24 mouse cellular contexts compared by ENCODE assay signal in the genomic region with DNA sequence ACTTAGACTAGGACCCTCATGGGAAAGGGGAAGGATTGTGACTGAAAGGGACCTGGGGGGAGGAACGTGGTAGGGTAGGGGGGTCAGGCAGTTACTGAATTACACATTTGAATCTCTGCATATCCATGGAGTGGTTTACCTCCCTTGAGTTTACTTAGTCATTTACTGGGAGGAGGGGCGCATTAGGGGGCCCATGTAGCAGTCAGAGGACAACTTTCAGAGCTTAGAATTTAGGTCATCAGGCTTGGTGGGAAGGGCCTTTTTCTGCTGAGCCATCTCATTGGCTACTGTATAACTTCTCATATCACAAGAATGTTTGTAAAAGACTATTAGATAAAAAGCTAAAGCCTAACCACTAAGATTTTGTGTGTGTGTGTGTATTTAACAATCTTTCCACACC. TPM values are rescaled to one million over a fixed set of nuclear protein-coding genes. Genes with fewer than 3 reads are reported as not detected.
DNase-seq lines count a peak whose midpoint lies in the region; ATAC-seq and TF ChIP-seq lines count a peak whose summit lies in the region.
"Had no signal": no experiment of that assay in that cellular context is flagged by ENCODE, and none has a peak within 500 bp of the region (broad histone marks: within the 10 kb centered on the region; RNA-seq: fewer than 3 reads in every experiment).

No protein-coding gene starts in this region.

- no peak for TF ChIP-seq POLR2A in MEL (IDR thresholded peaks at IDR 0.05; ENCODE audit: control insufficient read depth in 1 of 2, insufficient read depth in 1 of 2, low read depth in 1 of 2, low read length in 2 of 2, poor library complexity in 1 of 2)

- no peak overlapping the region for H3K27ac ChIP-seq in intestine, embryonic 15.5 days
- H3K27ac ChIP-seq in intestine, postnatal 0 days (ENCODE audit: low read depth, low read length) = no peak overlapping the region
- no peak overlapping the region for H3K27ac ChIP-seq in MEL (ENCODE audit: control insufficient read depth, low read depth, low read length)
- peak overlapping the region; percentile 44; the same call in 1 of the 2 replicates for H3K27ac ChIP-seq in stomach, embryonic 15.5 days
- H3K27ac ChIP-seq: embryonic facial prominence, embryonic 12.5 days; hindbrain, embryonic 12.5 days had no signal

- no peak overlapping the region for H3K9ac ChIP-seq in intestine, embryonic 15.5 days
- H3K9ac ChIP-seq in intestine, postnatal 0 days (ENCODE audit: low read depth, low read length) = no peak overlapping the region
- no peak overlapping the region for H3K9ac ChIP-seq in MEL (ENCODE audit: control insufficient read depth, low read depth, low read length, poor library complexity, severe bottlenecking)
- H3K9ac ChIP-seq in stomach, embryonic 15.5 days = no peak overlapping the region
- H3K9ac ChIP-seq: embryonic facial prominence, embryonic 12.5 days; hindbrain, embryonic 12.5 days had no signal

- DNase-seq in 3T3-L1 (ENCODE audit: low read depth, low spot score) (peak; percentile 18), MEL (ENCODE audit: low read depth, low spot score) (no peak)
- DNase-seq in urinary bladder, postnatal 25 days (ENCODE audit: low spot score) = no peak
- DNase-seq: adrenal gland, postnatal 10 days; B cell, adult 2 months; cerebellum, adult 11-12 months; cerebellum, adult 9-10 months; cerebellum, postnatal 25 days; gastrocnemius, postnatal 25 days; heart, postnatal 10 days; heart, postnatal 4 days had no signal

- H3K4me2 ChIP-seq in intestine, embryonic 15.5 days (replicated peaks) = no peak overlapping the region
- no peak overlapping the region for H3K4me2 ChIP-seq in intestine, postnatal 0 days (replicated peaks; ENCODE audit: low read depth)
- H3K4me2 ChIP-seq in stomach, embryonic 15.5 days = no peak overlapping the region
- H3K4me2 ChIP-seq: embryonic facial prominence, embryonic 12.5 days; hindbrain, embryonic 12.5 days had no signal

- no peak for TF ChIP-seq EP300 in MEL (IDR thresholded peaks at IDR 0.05; ENCODE audit: low read depth in 1 of 2, low read length in 2 of 2)

- H3K36me3 ChIP-seq in intestine, embryonic 15.5 days = peaks cover 5% of the 10 kb centered on the region; the same call in 1 of the 2 replicates
- peaks cover 29% of the 10 kb centered on the region; the same call in 1 of the 2 replicates for H3K36me3 ChIP-seq in intestine, postnatal 0 days (ENCODE audit: control insufficient read depth, insufficient read depth)
- H3K36me3 ChIP-seq in MEL (ENCODE audit: control insufficient read depth in 1 of 2, insufficient read depth in 2 of 2, low read length in 2 of 2) = no peaks in the 10 kb centered on the region
- H3K36me3 ChIP-seq in stomach, embryonic 15.5 days = 0 out of 2 replicates have a peak, but pooled peaks cover 7% of the 10 kb centered on the region

- no peaks in the 10 kb centered on the region for H3K4me1 ChIP-seq in intestine, embryonic 15.5 days (replicated peaks)
- H3K4me1 ChIP-seq in intestine, postnatal 0 days (replicated peaks; ENCODE audit: control insufficient read depth, insufficient read depth, low read length) = no peaks in the 10 kb centered on the region
- H3K4me1 ChIP-seq in MEL (ENCODE audit: control insufficient read depth in 1 of 2, insufficient read depth in 2 of 2, low read length in 2 of 2) = no peaks in the 10 kb centered on the region
- peaks cover 5% of the 10 kb centered on the region; the same call in 1 of the 2 replicates for H3K4me1 ChIP-seq in stomach, embryonic 15.5 days
- H3K4me1 ChIP-seq: embryonic facial prominence, embryonic 12.5 days; hindbrain, embryonic 12.5 days had no signal

- H3K27me3 ChIP-seq in intestine, embryonic 15.5 days (replicated peaks) = no peaks in the 10 kb centered on the region
- H3K27me3 ChIP-seq in intestine, postnatal 0 days (replicated peaks; ENCODE audit: control insufficient read depth, insufficient read depth, low read length) = no peaks in the 10 kb centered on the region
- H3K27me3 ChIP-seq in MEL (ENCODE audit: control insufficient read depth in 1 of 2, insufficient read depth in 2 of 2, low read length in 2 of 2) = no peaks in the 10 kb centered on the region
- H3K27me3 ChIP-seq in stomach, embryonic 15.5 days (replicated peaks) = no peaks in the 10 kb centered on the region
- H3K27me3 ChIP-seq: embryonic facial prominence, embryonic 12.5 days; hindbrain, embryonic 12.5 days; Patski had no signal

- 73% methylated on average over 2 of the region's 2 CpGs for WGBS in intestine, embryonic 15.5 days
- 62% methylated on average over 2 of the region's 2 CpGs for WGBS in intestine, postnatal 0 days
- WGBS in stomach, embryonic 15.5 days = 75% methylated on average over 2 of the region's 2 CpGs

- no peak overlapping the region for H3K4me3 ChIP-seq in intestine, embryonic 15.5 days (replicated peaks)
- H3K4me3 ChIP-seq in intestine, postnatal 0 days (ENCODE audit: low read depth, low read length) = no peak overlapping the region
- H3K4me3 ChIP-seq in MEL (ENCODE audit: control insufficient read depth in 1 of 2, insufficient read depth in 1 of 2, low read depth in 2 of 2, low read length in 2 of 2) = no peak overlapping the region
- H3K4me3 ChIP-seq in stomach, embryonic 15.5 days (replicated peaks) = no peak overlapping the region
- H3K4me3 ChIP-seq: embryonic facial prominence, embryonic 12.5 days; hindbrain, embryonic 12.5 days had no signal

- no peak for TF ChIP-seq RAD21 in MEL (IDR thresholded peaks at IDR 0.05; ENCODE audit: low read depth, low read length)

- TF ChIP-seq CTCF in intestine, postnatal 0 days (IDR thresholded peaks at IDR 0.05; ENCODE audit: low read depth) = no peak
- no peak for TF ChIP-seq CTCF in MEL (IDR thresholded peaks at IDR 0.05 in 2 of 3, conservative IDR thresholded peaks at IDR 0.05 in 1 of 3; ENCODE audit: control insufficient read depth in 1 of 3, insufficient read depth in 1 of 3, low read depth in 2 of 3, low read length in 3 of 3, poor library complexity in 1 of 3, severe bottlenecking in 1 of 3)

- no peaks in the 10 kb centered on the region for H3K9me3 ChIP-seq in intestine, embryonic 15.5 days
- H3K9me3 ChIP-seq in intestine, postnatal 0 days (ENCODE audit: control insufficient read depth) = no peaks in the 10 kb centered on the region
- no peaks in the 10 kb centered on the region for H3K9me3 ChIP-seq in MEL (replicated peaks; ENCODE audit: insufficient read depth, low read length)
- no peaks in the 10 kb centered on the region for H3K9me3 ChIP-seq in stomach, embryonic 15.5 days
- H3K9me3 ChIP-seq: embryonic facial prominence, embryonic 12.5 days; G1E; hindbrain, embryonic 12.5 days had no signal

- no peaks in the 10 kb centered on the region for H3K79me2 ChIP-seq in MEL (ENCODE audit: control insufficient read depth, insufficient read depth, low read length, poor library complexity)

- ATAC-seq in intestine, embryonic 15.5 days = peak; percentile 20; the same call in 1 of the 2 replicates
- no peak for ATAC-seq in intestine, postnatal 0 days
- ATAC-seq in stomach, embryonic 15.5 days (ENCODE audit: insufficient read depth, low FRiP score, low read depth) = peak; percentile 90
- no peak for ATAC-seq in frontal cortex, adult (ENCODE audit: low TSS enrichment)
- ATAC-seq: activated CD4-positive, CD25-positive, alpha-beta regulatory T cell, adult 4 months; CD4-positive, CD25-positive, alpha-beta regulatory T cell, adult 4 months; forebrain, embryonic 16.5 days; hindbrain, embryonic 16.5 days; inflammation-experienced regulatory T-cells, adult 6 months; Patski had no signal

TF ChIP-seq in MEL, 35 proteins besides CTCF, POLR2A, EP300 and RAD21:
- TF ChIP-seq GABPA (IDR thresholded peaks at IDR 0.05; ENCODE audit: low read depth, low read length) (no peak), GATA1 (IDR thresholded peaks at IDR 0.05; ENCODE audit: low read depth, low read length) (0 out of 2 replicates have a peak, but pooled peaks have one; percentile 39), RCOR1 (IDR thresholded peaks at IDR 0.05; ENCODE audit: low read depth, low read length) (peak; percentile 47; the same call in 1 of the 2 replicates)

RNA-seq across cellular contexts. Expression of gene Mtrf1, which starts 13.1 kb away (rescaled TPM):
- 9.1 and 10.6 TPM in 2 replicates for polyA plus RNA-seq in intestine, embryonic 15.5 days (2015; fragmentation: Nextera tagmentation; extraction: Ambion mirVana)
- 4.9 and 5.1 TPM in 2 replicates for polyA plus RNA-seq in intestine, postnatal 0 days (2015; fragmentation: Nextera tagmentation; extraction: Ambion mirVana)
- total RNA-seq in MEL (2012; rRNA removed) = 4.0 and 4.8 TPM in 2 replicates
- polyA plus RNA-seq in MEL (2012; ENCODE audit: insufficient read depth in 1 of 2, insufficient read length in 2 of 2, low read depth in 1 of 2, low replicate concordance in 2 of 2, missing spikeins in 1 of 2) = 1 to 10 TPM in 1 of 2 experiments, not detected in 1; 4.9 TPM
- 9.4 and 11.0 TPM in 2 replicates for polyA plus RNA-seq in stomach, embryonic 15.5 days (2015; fragmentation: Nextera tagmentation; extraction: Ambion mirVana)

RNA-seq across cellular contexts. Expression of gene Kbtbd7, which starts 15.6 kb away (rescaled TPM):
- 7.9 and 8.7 TPM in 2 replicates for polyA plus RNA-seq in intestine, embryonic 15.5 days (2015; fragmentation: Nextera tagmentation; extraction: Ambion mirVana)
- 5.9 and 6.4 TPM in 2 replicates for polyA plus RNA-seq in intestine, postnatal 0 days (2015; fragmentation: Nextera tagmentation; extraction: Ambion mirVana)
- 2.6 and 3.8 TPM in 2 replicates for total RNA-seq in MEL (2012; rRNA removed)
- polyA plus RNA-seq in MEL (2012; ENCODE audit: insufficient read depth in 1 of 2, insufficient read length in 2 of 2, low read depth in 1 of 2, low replicate concordance in 2 of 2, missing spikeins in 1 of 2) = 1 to 10 TPM in 1 of 2 experiments, not detected in 1; 2.7 TPM
- polyA plus RNA-seq in stomach, embryonic 15.5 days (2015; fragmentation: Nextera tagmentation; extraction: Ambion mirVana) = 10.8 and 11.0 TPM in 2 replicates

RNA-seq across cellular contexts. Expression of gene Naa16, which starts 20.1 kb away (rescaled TPM):
- polyA plus RNA-seq in intestine, embryonic 15.5 days (2015; fragmentation: Nextera tagmentation; extraction: Ambion mirVana) = 38.7 and 38.9 TPM in 2 replicates
- polyA plus RNA-seq in intestine, postnatal 0 days (2015; fragmentation: Nextera tagmentation; extraction: Ambion mirVana) = 16.7 and 16.8 TPM in 2 replicates
- total RNA-seq in MEL (2012; rRNA removed) = 22.4 and 26.9 TPM in 2 replicates
- 10 to 100 TPM in 1 of 2 experiments, not detected in 1; 51.6 TPM for polyA plus RNA-seq in MEL (2012; ENCODE audit: insufficient read depth in 1 of 2, insufficient read length in 2 of 2, low read depth in 1 of 2, low replicate concordance in 2 of 2, missing spikeins in 1 of 2)
- 39.4 and 41.5 TPM in 2 replicates for polyA plus RNA-seq in stomach, embryonic 15.5 days (2015; fragmentation: Nextera tagmentation; extraction: Ambion mirVana)

RNA-seq across cellular contexts. Expression of gene Kbtbd6, which starts 41.0 kb away (rescaled TPM):
- polyA plus RNA-seq in intestine, embryonic 15.5 days (2015; fragmentation: Nextera tagmentation; extraction: Ambion mirVana) = 2.6 and 2.9 TPM in 2 replicates
- polyA plus RNA-seq in intestine, postnatal 0 days (2015; fragmentation: Nextera tagmentation; extraction: Ambion mirVana) = 0.92 and 0.98 TPM in 2 replicates
- total RNA-seq in MEL (2012; rRNA removed) = 0.07 and 0.12 TPM in 2 replicates
- polyA plus RNA-seq in MEL (2012; ENCODE audit: insufficient read depth in 1 of 2, insufficient read length in 2 of 2, low read depth in 1 of 2, low replicate concordance in 2 of 2, missing spikeins in 1 of 2) = not detected
- polyA plus RNA-seq in stomach, embryonic 15.5 days (2015; fragmentation: Nextera tagmentation; extraction: Ambion mirVana) = 2.7 and 3.7 TPM in 2 replicates
- total RNA-seq: gastrocnemius, postnatal 25 days had no signal
- polyA plus RNA-seq: CD4-positive, CD25-positive, alpha-beta regulatory T cell, adult 4 months had no signal

Comparison
In these comparisons a context has a peak if more than half of its experiments do, and no peak if none do; other contexts are left out.
1. ATAC-seq: peak in intestine, embryonic 15.5 days (single experiment) and stomach, embryonic 15.5 days (single experiment); none in intestine, postnatal 0 days (single experiment) and frontal cortex, adult (single experiment).